Mouse (Mus musculus) brain, embryonic 14.5 days (tissue): ENCODE results near the gene Slc26a1. TPM values are rescaled to one million over a fixed set of nuclear protein-coding genes. Genes with fewer than 3 reads are reported as not detected.
A peak's percentile ranks its signal among the peaks of the same experiment; 100 is the strongest.

Experiments used
- DNase-seq: peaks from one replicate; pipeline ENCODE4 v3.0.0-alpha.2; 2011; ENCODE audit warnings: low read depth
- CTCF ChIP-seq: fragments of 200-500 bp; IDR thresholded peaks from 2 replicates; pipeline ENCODE4 v1.5.1; 2012; ENCODE audit warnings: inconsistent platforms, mild to moderate bottlenecking, moderate library complexity, borderline replicate concordance; ENCODE audit not compliant: insufficient read depth, insufficient read length; ENCODE audit errors: extremely low read depth
- POLR2A ChIP-seq: fragments of 200-500 bp; IDR thresholded peaks from 2 replicates; pipeline ENCODE4 v1.6.1; 2012; ENCODE audit warnings: mild to moderate bottlenecking, inconsistent platforms, borderline replicate concordance; ENCODE audit not compliant: poor library complexity, insufficient read depth, insufficient read length, severe bottlenecking; ENCODE audit errors: extremely low read depth
- polyA plus RNA-seq: library from polyadenylated mRNA; depleted of rRNA; stranded (reverse); fragments of >200 nt; gene quantifications from 2 replicates; pipeline ENCODE4 v1.2.3, GENCODE M21; 2012

Slc26a1 gene
- polyA plus RNA-seq, 1 experiment = 4.0 TPM

DNA sequence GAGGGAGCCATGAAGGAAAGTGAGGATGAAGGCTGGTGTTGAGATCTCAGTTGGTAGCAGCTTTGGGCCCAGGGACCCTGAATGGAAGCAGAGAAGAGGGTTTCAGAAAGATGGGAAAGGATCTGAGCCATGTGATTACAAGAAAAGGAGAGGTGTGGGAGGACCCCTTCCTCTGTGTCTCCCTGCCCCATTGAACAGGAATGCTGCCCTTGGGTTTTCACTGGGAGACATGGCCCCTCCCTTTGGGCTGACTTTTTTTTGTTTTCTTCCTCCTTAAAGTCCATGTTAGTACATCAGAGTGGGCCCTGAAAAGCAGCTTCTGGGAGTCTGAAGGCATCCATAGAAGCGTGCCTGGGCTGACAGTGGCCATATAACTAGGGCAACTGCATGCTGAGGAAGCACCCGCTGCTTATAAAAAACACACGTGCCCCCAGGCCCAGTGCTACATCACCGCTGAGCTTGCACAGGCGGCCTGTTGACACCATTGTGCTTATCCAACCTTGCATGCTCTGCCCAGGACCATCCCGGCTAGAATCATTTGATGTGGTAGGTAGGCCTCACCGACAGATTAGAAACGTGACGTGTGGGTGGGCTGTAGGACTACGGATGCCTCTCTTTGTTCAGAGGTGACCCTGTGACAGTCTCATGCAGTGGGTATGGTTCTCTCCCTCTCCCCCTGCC lies 26.1 kb upstream of the Slc26a1 start:
- no peak for DNase-seq
- no peak for TF ChIP-seq CTCF
- TF ChIP-seq POLR2A = no peak

DNA sequence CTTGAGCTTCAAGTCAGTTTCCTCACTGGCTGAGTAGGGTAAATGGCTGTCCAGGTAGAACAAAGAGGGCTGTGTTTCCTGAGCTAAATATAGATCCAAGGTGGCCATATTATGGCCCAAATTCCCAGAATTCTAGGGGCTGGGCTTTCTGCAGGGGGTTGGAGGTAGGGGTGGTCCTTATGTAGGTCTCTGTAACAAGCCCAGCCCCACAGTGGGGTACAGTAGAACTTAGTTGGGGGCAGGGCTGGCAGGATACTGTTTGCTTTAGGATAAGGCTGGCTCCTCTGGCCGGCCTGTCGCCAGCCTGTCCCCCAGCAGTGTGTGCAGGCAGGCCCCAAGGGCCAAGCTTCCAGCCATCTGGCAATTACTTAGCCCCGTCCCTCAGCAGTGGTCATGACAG lies 25.0 kb upstream of the Slc26a1 start:
- TF ChIP-seq POLR2A (no peak), CTCF (no peak)
- no peak for DNase-seq

DNA sequence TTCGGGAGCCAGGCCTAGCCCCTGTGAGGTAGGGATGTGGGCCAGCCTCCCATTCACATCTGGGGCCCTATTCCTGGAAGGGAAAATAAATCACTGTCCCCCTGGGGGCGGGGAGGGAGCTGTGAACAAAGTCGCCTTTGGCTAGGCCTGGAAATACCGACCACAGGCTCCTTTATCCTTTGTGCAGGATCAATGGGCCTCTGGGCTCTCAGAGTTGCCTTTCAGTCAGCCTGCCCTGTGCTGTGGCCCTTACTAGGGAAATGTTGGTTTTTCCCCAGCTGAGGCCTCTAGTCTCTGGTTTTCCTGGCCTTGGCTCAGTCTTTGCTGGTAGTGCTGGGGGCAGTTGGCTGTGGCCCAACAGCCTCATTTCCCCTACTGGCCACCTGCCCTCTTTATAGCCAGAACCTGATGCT lies 22.0 kb upstream of the Slc26a1 start:
- peak; percentile 75 for DNase-seq
- TF ChIP-seq CTCF (no peak), POLR2A (no peak)

DNA sequence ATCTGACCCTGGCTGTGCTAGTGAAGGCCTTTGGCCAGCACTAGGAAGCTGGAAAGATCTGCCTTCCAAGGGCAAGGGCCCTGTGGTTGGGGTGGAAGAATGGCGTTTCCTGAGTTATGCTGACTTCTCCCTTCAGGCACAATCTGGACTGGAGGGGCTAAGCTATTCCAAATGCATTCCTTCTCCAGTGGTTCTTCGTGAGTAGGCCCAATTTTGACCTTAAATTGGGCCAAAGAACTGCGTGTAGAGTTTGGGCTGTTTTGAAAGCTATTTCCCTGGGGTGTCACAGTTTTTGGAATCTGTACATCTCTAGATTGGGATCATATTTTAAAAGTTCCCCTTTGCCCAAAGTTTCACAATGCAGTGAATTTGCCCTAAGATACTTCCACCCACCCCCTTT lies 21.2 kb upstream of the Slc26a1 start:
- TF ChIP-seq POLR2A (no peak), CTCF (no peak)

DNA sequence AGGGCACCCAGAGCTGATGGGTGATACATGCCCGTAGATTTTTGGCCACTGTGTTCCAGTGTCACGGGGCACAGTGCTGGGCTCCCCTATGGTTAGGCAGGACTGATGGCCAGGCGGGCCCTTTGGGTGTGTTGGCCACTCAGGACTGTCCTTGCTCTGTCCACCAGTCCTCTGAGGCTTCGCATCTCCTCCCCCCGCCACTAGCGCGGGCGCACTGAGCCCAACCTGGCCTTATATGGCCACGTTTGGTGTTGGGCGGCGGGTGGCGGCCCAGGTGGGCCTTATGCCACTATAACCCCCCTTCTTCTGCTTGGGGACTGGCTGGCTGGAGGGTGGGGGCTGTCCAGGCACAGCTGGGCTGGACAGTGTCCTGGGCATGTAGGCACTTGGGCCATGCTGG lies 20.5 kb upstream of the Slc26a1 start:
- TF ChIP-seq POLR2A (no peak), CTCF (no peak)

More for the DNA sequence above, 21.2 kb upstream of the Slc26a1 start:
- DNase-seq = no peak

DNA sequence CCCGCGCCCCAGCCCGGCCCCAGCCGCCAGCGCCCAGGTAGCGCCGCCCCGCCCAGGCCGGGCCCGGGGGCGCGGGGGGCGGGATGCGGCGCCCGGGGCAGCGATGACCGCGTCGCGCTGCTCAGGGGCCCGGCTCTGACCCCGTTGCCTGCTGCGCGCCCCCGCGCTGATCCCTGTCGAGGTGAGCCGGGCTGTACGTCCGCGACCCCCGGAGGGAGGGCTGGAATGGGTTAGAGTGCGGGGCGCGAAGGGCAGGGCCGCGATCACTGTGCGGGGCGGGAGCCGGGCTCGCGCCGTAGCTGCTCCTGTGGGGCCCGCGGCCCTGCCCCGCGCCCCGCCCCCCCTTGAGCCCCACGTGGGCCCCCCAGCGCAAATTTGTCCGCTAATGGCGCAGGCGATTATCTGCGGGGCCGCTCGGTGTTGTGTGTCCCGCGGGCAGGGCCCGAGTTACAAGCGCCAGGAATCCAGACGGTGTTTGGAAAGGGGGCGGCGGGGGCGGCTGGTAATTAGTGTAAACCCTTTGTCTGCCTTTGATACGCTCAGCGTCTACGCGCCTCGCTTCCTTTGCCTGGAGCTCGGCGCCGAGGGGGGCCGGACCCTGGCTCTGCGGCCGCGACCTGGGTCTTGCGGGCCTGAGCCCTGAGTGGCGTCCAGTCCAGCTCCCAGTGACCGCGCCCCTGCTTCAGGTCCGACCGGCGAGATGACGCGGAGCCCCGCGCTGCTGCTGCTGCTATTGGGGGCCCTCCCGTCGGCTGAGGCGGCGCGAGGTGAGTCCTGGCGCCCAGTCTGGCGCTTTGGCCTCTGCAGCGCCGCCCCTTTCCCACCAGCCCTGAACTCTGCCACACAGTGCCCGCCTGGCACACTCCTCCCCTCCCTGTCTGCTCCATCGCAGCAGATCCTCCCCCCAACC lies 19.2 kb upstream of the Slc26a1 start:
- TF ChIP-seq CTCF (no peak), POLR2A (0 out of 2 replicates have a peak, but pooled peaks have one; percentile 8)
- peak; percentile 56 for DNase-seq

More for the DNA sequence above, 20.5 kb upstream of the Slc26a1 start:
- no peak for DNase-seq

DNA sequence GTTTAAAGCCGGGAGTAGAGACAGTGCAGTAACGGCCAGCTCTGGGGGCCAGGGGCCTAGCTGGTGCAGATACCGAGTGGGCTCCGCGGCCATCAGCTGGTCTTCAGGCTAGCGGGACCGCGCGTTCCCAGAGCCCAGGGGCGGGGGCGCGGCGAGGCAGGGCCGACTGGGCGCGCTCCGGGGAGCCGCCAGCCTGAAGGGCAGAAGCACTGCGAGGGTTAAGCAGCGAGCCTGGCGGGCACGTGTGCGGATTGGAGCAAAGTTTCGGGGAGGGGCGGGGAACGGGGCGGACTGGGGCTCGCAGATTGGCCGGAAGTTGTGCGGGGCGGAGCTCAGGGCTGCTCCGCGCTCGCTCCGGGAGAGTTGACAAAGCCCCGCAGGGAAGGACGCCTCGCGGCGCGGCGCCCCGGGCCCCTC lies 18.5 kb upstream of the Slc26a1 start:
- TF ChIP-seq POLR2A (no peak), CTCF (no peak)
- peak; percentile 96 for DNase-seq

DNA sequence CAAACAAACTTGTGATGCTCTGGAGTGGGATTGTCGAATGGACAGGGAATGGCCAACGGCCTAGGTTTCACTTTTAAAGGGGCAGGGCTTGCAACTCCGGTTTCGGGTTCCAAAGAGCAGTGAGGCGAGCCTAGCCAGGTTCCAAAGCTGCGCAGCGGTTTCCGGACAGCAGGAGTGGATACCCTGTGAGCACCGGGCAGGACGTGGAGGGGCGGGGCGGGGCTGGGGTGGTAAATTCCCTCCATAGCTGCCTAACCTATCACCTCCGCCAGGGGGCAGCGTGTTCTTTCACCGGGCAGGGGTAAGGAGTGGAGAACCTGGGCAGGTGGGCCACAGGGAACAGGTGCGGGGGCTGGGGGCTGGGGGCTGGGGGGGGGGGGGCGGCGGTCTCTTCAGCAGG lies 16.9 kb upstream of the Slc26a1 start, which contains the start of gene Fgfrl1:
TSS of gene Fgfrl1 (plus strand) at position 112 of the 400 bp plus-strand sequence.
- no peak for DNase-seq

DNA sequence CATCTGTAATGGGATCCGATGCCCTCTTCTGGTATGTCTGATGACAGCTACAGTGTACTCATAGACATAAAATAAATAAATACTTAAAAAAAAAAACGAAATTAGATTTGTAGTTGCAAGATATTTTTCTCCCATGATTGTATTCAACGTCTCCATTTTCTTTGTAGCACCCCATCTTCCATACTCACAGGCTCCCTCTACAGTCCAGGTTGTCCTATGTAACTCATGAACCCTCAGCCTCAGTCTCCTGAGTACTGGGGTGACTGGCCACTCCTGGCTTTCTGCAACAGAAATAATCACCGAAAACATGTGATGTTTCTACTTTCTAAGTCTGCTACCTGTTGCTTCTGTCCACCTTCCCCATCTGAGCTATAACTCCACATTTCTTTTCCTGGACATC lies 15.8 kb upstream of the Slc26a1 start:
- DNase-seq = no peak
- TF ChIP-seq CTCF = 0 out of 2 replicates have a peak, but pooled peaks have one; percentile 1
- no peak for TF ChIP-seq POLR2A

More for the DNA sequence above, 16.9 kb upstream of the Slc26a1 start, which contains the start of gene Fgfrl1:
- TF ChIP-seq CTCF = peak; percentile 30; the same call in 1 of the 2 replicates
- no peak for TF ChIP-seq POLR2A

DNA sequence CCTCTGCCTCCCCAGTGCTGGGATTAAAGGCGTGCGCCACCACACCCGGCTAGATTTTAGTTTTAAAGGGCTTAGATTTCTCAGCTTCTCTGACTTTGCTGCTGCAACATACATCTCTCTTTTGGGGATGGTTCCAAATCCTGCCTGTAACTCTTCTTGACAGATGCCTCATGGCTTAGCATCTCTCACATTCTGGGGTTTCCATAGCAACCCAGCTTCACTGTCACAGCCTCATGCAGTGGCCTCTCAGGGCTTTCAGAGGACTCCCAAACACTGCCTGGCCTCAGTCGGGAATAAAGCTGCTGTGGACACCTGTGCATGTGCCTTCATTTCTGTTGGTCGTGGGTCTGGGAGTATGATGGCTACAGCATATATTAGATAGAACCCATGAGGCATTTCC lies 13.7 kb upstream of the Slc26a1 start:
- TF ChIP-seq POLR2A = no peak
- no peak for TF ChIP-seq CTCF
- peak; percentile 76 for DNase-seq

DNA sequence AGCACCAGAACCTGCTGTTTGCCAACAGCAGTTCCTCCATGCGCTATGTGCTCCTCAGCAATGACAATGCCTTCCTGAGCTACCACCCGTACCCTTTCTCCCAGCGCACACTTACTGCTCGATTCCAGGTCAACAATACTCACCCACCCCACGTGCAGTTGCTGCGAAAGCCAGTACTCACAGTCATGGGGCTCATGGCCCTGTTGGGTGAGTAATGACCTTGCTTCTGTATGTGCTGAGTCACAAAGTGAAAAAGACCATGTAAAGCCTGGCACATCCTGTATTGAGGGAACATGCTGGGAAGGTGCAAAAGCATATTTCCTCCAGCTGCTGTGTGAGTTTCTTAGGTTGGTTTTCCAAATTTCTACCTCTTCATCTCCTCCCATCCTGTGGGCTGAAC lies 5.5 kb upstream of the Slc26a1 start:
- no peak for DNase-seq
- TF ChIP-seq CTCF (no peak), POLR2A (no peak)

DNA sequence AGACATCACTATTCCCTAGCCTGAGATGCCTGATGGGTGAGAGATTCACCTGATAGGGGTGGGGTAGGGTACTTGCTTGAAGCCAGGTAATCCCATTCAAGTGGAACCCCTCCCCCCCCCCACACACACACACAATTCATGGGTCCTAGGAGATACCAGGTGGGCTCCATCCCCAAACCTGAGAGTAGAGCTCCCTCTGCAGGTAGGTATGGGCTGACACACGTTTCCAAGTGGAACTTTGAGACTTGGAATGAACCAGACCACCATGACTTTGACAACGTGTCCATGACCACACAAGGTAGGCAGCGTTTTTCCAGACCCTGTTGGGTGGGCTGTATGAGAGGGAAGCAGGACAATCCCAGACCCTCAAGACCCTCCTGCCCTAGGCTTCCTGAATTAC lies 4.5 kb upstream of the Slc26a1 start:
- TF ChIP-seq CTCF (peak; percentile 19; the same call in 1 of the 2 replicates), POLR2A (no peak)
- DNase-seq = no peak
